Mouse (Mus musculus) left cerebral cortex, adult 11 months (tissue): ENCODE data around the gene Prkn.
"Not testable (repeated sequence)": the region's sequence is repeated elsewhere in the genome, so short reads cannot be mapped to it uniquely, and the experiment has no call there.

Experiments
- DNase-seq: peaks from one replicate; pipeline ENCODE4 v3.0.0; 2022; ENCODE audit warnings: low spot score

Prkn gene

DNA sequence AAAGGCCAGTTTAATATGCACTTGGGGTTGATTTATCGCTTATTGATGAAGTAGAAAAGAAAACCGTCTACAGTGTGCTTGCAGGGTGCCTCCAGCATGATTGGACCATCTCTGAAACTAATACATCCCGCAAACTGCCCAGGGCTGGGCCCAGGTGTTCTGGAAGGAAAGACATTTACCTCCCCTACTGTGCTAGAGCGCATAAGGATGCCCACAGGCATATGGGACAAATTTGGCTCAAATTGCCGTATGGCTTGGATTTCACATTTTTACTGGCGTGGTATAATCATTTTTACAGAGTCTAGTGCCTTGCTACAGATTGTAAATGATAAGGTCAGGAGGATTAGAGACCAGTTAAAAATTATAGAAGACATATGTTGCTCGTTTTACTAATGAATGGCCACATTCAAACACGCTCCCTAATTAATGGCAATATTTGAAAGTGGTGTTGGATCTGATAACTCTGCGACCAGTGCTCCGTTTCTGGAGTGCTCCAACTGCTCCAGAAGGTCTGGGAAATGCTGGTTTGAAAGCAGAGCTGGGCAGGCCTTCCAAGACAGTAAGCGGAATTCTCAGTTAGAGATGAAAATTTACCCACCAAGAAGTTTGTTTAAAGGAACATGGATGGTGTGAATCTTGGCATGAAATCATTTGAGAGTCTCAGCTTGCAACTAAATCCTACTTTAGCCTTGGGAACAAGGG lies 1150.4 kb downstream of the Prkn start:
- DNase-seq: no peak

GRCm38 (mm10) chr17:11993249-11993648 lies 1153.1 kb downstream of the Prkn start:
- peak; percentile 32 for DNase-seq

GRCm38 (mm10) chr17:11994252-11994651 lies 1154.1 kb downstream of the Prkn start:
- DNase-seq: no peak

DNA sequence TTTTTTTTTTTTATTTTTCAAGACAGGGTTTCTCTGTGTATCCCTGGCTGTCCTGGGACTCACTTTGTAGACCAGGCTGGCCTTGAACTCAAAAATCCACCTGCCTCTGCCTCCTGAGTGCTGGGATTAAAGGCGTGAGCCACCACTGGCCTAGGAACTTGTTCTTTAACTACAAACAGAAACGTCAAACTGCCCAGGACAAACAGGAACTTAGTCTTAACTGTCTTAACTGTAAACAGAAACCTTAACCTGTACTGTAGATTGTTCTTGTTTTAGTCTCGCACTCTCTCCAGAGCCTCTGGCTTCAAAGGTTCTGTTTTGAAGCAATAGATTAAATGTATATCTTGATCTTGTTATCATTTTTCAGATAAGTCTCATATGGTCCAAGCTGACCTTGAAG lies 1154.6 kb downstream of the Prkn start:
- not testable (repeated sequence) for DNase-seq

- no peak for DNase-seq
Observed at GRCm38 (mm10) chr17:11995522-11995921, 1155.3 kb downstream of the Prkn start.

- DNase-seq: no peak
Observed at GRCm38 (mm10) chr17:11996311-11996710, 1156.1 kb downstream of the Prkn start.

GRCm38 (mm10) chr17:12000285-12000684 lies 1160.1 kb downstream of the Prkn start:
- DNase-seq: no peak

DNA sequence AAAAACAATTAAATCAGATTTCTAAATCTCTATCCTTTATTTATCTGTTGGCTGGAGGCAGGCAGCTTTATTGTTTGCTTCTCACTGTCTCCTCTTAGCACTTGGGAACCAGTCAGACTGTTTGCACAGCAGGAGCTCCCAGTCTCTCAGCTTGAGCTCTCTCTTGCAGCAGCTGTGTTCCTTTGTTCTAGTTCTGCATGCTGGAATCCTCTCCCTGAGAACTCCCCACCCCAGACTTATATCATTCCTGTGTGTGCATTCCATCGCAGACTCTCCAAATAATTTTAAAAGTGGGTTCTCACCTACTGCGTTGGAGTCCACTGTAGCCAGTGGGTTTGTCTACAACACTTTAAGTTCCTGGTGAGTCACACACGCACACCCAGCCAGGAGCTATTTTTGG lies 1181.1 kb downstream of the Prkn start:
- no peak for DNase-seq

GRCm38 (mm10) chr17:12029362-12029761 lies 1189.2 kb downstream of the Prkn start:
- no peak for DNase-seq

- DNase-seq: no peak
Observed at GRCm38 (mm10) chr17:12029921-12030461, 1189.8 kb downstream of the Prkn start.

DNA sequence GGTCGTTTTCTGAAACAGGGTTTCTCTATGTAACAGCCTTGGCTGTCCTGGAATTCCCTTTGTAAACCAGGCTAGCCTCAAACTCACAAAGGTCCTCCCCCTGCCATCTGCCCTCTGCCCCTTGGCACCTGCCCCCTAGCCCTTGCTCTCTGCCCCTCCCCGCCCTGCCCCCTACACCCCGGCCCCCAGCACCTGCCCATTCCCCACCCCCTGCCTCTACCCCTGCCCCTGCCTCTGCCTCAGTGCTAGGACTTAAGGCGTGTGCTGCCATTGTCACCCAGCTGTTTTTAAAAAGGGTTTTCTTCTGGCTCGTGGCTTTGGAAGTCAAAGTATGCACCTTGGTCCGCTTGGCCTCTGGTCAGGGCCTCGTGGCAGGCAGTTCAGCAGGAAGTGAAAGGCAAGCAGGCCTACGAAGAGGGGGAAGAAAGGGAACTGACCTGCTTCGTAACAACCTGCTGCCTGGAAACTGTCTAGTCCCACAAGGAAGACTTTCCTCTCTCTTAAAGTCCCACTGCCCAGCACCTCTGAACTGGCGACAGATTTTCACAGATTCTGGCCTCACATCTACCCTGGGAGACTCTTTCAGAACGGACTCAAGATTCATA lies 1190.5 kb downstream of the Prkn start:
- DNase-seq: no peak

DNA sequence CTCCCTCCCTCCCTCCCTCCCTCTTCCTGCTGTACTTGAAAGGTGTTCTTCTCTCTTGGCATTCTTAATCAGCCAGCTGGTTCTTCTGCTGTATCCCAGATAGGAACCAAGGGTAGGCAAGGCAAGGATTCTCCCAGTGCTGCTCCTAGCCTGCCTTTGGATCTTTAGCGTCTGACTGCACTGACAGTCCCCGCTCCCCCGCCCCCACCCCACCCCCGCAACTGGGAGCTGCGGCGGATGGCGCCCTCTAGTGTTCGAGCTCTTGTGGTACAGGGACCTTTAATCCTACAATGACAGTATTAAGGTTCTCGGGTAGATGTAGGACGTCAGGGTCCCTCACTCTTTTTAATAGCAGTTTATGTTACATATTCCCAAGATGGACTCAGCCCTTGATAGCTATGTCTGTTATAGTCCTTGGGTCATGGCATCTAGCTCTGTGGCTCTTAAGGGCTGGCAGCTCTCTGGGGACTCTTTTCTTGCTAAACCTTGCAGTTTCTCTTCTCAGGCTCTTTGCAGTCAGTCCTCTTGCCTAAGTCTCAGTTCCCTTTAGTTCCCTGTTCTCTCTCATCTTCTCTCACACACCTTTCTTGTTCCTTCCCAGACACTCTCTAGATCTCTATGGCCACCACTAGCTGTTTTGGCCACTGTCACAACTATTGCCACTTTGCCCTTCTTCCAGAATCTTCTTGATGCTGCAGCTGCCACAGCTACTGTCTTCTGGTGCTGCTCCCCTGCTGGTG lies 1191.2 kb downstream of the Prkn start:
- peak; percentile 54 for DNase-seq

DNA sequence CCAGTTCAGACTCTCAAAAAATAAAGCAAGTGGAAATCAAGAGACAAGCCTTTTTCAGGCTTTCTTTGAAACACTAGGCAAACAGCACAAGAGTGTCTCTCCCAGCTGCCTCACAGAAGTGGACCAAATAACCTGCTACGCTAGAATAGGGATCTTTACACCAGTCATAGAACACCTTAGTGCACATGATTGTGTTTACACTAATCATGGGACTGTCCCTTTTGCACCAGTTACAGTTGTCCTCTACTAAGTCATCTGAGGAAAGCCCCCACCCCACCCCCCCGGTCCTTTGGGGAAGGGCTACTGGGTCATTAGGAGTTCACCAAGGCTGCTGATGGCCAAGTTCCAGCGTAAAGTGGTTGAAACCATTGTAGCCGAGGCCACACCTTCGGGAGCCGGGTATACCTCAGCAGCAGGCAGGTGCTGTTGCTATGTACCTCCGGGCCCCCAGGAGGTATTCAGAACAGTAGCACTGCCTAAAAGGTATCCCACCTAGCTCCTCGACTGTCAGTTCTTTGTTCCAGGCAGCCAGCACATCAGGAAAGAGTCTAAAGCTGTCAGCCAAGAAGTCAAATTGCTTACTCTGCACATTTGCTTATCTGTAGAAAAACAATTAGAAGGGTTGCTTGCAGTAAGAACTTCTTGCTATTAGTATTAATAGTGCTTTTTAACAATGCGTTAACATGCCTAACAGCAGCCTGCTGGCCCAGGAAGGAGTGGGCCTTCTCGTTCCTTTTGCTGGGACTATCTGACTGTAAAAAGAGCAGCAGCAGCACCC lies 1192.0 kb downstream of the Prkn start:
- no peak for DNase-seq

GRCm38 (mm10) chr17:12035386-12035785 lies 1195.2 kb downstream of the Prkn start:
- no peak for DNase-seq

DNA sequence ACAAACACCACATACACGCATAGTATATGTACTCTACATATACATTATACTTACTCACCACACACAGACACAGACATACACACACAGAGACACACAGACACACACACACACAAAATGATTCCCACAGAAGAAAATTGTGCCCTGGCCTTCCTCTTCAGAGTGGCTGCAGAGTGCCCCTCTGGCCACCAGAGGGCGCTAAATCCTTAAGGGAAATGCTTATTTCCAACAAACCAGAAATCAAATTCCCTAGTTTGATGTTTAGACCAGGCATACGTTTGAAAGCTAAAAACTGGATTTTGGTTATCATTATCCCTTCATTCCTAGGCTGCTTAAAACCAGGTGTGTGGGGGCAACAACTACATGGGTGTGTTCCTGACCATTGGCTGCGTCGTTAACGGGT lies 1196.0 kb downstream of the Prkn start:
- DNase-seq: peak; percentile 33

DNA sequence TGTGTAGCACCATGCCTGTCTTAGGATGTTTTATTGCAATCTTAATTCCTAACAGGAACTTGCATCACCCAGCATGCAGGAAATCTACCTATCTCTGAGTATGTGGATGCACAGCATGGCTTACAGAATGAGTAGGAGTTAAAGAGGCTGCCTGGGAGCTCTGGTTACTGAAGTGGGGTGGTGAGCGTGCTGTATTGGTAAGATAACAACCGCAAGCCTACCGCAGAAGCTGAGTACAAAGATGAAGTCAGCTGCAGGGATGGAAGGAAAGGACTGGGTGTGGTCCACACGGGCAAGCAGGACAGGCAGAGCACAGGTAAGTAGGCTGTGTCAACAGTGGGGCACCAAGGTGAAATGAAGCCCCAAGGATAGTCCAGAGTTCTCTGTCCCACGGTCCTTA lies 1196.9 kb downstream of the Prkn start:
- no peak for DNase-seq

DNA sequence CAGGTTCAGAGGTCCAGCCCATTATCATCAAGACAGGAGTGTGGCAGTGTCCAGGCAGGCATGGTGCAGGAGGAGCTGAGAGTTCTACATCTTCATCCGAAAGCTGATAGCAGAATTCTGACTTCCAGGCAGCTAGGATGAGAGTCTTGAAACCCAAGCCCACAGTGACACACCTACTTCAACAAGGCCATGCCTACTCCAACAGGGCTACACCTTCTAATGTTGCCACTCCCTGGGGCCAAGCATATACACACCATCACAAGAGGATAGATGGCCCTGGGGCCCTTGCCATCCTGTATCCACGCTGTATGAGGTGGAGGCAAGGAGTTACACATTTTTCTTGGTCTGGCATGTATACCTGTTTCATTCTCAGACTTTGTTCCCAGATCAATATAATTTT lies 1197.4 kb downstream of the Prkn start:
- no peak for DNase-seq

- no peak for DNase-seq
Observed at GRCm38 (mm10) chr17:12038499-12038898, 1198.3 kb downstream of the Prkn start.

GRCm38 (mm10) chr17:12039188-12039587 lies 1199.0 kb downstream of the Prkn start:
- DNase-seq: peak; percentile 69

DNA sequence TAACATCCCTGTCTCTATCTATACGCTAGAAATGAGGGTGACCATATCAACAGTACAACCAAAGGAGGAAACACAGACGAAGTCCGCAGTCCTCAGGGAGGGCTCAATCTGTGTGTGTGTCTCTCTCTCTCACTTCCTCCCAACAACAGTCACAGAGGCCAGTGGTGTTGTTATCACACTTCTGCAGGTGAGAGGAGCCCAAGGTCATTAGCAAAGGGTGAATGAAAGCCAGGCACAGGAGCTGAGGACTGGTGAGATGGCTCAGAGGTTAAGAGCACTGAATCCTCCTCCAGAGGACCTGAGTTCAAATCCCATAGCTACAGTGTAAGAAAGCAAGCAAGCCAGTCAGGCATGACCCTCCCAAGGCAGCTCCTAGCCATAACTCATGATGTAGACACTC lies 1199.7 kb downstream of the Prkn start:
- DNase-seq: no peak

DNA sequence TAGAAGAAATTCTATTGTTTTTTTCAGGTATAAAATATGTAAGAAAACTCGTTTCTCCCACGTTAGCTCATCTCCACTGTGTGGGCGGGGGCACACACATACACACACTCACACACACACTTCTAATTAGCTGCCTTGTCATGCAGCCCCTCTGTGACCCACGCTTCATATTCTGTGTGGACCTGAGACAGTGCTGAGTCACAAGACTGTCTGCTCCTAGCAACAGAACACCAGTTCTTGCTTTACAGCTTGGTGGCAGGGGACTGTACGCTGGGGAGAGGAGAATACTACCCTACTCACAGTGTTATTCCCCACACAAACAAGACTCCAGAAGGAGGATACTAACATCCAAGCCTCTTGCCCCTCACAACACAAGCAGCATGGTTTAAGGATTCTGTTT lies 1200.4 kb downstream of the Prkn start:
- no peak for DNase-seq

DNA sequence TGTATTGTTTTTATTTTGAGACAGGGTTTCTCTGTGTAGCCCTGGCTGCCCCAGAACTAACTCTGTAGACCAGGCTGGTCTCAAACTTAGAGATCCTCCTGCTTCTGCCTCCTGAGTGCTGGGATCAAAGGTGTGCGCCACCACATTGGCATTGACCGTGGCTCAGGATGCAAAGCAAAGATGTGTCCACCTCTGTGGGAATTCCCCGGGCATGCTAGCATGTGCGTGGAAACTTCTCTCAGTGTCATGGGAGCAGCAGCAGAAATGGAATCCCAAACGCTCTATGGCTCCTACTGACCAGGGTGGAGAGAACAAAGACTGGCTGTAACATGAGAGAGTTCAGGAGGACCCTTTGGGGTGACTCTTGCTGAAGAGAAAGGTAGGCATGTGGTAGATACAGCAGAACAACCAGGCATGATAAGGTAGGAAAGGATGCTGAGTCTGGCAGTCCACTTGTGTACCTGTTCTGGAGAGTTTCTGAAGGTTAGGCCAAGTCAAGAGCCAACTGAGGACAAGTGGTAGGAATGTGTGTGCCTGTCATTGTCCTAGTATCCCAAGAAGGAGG lies 1201.0 kb downstream of the Prkn start:
- no peak for DNase-seq
